Mouse (Mus musculus) heart, embryonic 10.5 days (tissue): ENCODE data around the gene Slc25a44. TPM values are rescaled to one million over a fixed set of nuclear protein-coding genes. Genes with fewer than 3 reads are reported as not detected.

ENCODE experiments used
- DNase-seq: peaks from one replicate; pipeline ENCODE4 v3.0.0-alpha.2; 2017; ENCODE audit warnings: low spot score
- H3K27ac ChIP-seq: fragments of 300-500 bp; sonication (generic); 2 replicates; pipeline ENCODE4 v1.5.1; 2016; ENCODE audit warnings: mild to moderate bottlenecking
- H3K27me3 ChIP-seq: fragments of 300-500 bp; sonication (generic); 2 replicates; pipeline ENCODE4 v1.6.1; 2016; ENCODE audit warnings: mild to moderate bottlenecking; ENCODE audit not compliant: poor library complexity, insufficient read depth, severe bottlenecking
- H3K36me3 ChIP-seq: fragments of 300-500 bp; sonication (generic); 2 replicates; pipeline ENCODE4 v1.6.1; 2016; ENCODE audit warnings: mild to moderate bottlenecking, moderate library complexity
- H3K4me1 ChIP-seq: fragments of 300-500 bp; sonication (generic); 2 replicates; pipeline ENCODE4 v1.6.1; 2016; ENCODE audit warnings: mild to moderate bottlenecking
- H3K4me3 ChIP-seq: fragments of 300-500 bp; sonication (generic); 2 replicates; pipeline ENCODE4 v1.5.1; 2016; ENCODE audit warnings: mild to moderate bottlenecking, moderate library complexity
- H3K9me3 ChIP-seq: fragments of 300-500 bp; sonication (generic); 2 replicates; pipeline ENCODE4 v1.6.1; 2016; ENCODE audit warnings: mild to moderate bottlenecking, moderate library complexity
- WGBS: fragments of 180-500 bp; shearing (Covaris S2); methylation state at CpG from one replicate; pipeline ENCODE4 v1.1.7; 2016; 5-methylcytosine and 5-hydroxymethylcytosine counted together
- polyA plus RNA-seq: library from polyadenylated mRNA; unstranded; fragments of >200 nt; fragmentation: Nextera tagmentation; extraction: Ambion mirVana; gene quantifications from 2 replicates; pipeline ENCODE4 v1.2.1, GENCODE M21; 2016

Gene Slc25a44
- polyA plus RNA-seq, 1 experiment from 2014 or later: 17.5 TPM

- 58% methylated on average over 7 of the region's 7 CpGs for WGBS
- H3K9me3 ChIP-seq: no peaks in the 10 kb centered on the region
- H3K4me3 ChIP-seq: no peak overlapping the region
- H3K4me1 ChIP-seq: peaks cover 43% of the 10 kb centered on the region
- H3K27me3 ChIP-seq: peaks cover 92% of the 10 kb centered on the region
- no peak for DNase-seq
- H3K27ac ChIP-seq: peak overlapping the region; percentile 25; the same call in 1 of the 2 replicates
- no peaks in the 10 kb centered on the region for H3K36me3 ChIP-seq
Measured at GRCm38 (mm10) chr3:88456746-88457532, 32.0 kb upstream of the Slc25a44 start.

GRCm38 (mm10) chr3:88456313-88456712 is 31.4 kb upstream of the Slc25a44 start:
- Histone ChIP-seq H3K36me3 (no peaks in the 10 kb centered on the region), H3K4me1 (peaks cover 43% of the 10 kb centered on the region), H3K4me3 (no peak overlapping the region), H3K9me3 (no peaks in the 10 kb centered on the region), H3K27me3 (peaks cover 97% of the 10 kb centered on the region), H3K27ac (peak overlapping the region; percentile 25; the same call in 1 of the 2 replicates)
- WGBS: 78% methylated on average over 8 of the region's 8 CpGs
- DNase-seq: no peak

DNA sequence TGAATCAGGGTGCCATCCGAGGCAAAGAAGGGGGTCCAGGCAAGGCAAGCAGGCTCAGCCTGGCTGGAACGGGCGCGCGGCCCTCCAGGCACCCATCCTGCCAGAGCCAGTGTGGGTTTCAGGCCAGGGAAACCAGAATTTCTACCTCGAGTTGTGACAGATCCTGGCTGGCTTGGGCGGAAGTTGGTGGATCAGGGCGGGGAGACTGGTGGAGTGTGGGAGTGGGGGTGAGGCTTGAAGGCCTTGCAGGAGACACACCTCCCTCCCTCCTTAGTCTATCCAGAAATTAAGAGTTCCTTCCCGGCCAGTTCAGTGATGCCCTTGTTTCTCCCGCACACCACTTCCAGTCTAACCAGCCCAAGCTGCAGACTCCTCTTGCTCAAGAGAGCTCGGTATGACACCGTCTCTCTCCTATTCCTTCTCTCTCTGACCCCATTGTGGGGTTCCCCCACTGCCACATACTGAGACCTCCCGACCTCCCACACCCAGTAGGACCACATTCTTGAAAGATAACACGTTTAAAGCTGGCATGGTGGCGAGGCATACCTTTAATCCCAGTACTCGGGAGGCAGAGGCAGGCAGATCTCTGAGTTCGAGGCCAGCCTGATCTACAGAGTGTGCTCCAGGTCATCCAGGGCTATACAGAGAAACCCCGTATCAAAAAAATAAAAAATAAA is 30.8 kb upstream of the Slc25a44 start:
- 64% methylated on average over 18 of the region's 18 CpGs for WGBS
- Histone ChIP-seq H3K4me3 (no peak overlapping the region), H3K9me3 (no peaks in the 10 kb centered on the region), H3K27ac (peak overlapping the region; percentile 64; the same call in 1 of the 2 replicates), H3K36me3 (no peaks in the 10 kb centered on the region), H3K4me1 (peaks cover 40% of the 10 kb centered on the region), H3K27me3 (peaks cover 97% of the 10 kb centered on the region)
- no peak for DNase-seq

DNA sequence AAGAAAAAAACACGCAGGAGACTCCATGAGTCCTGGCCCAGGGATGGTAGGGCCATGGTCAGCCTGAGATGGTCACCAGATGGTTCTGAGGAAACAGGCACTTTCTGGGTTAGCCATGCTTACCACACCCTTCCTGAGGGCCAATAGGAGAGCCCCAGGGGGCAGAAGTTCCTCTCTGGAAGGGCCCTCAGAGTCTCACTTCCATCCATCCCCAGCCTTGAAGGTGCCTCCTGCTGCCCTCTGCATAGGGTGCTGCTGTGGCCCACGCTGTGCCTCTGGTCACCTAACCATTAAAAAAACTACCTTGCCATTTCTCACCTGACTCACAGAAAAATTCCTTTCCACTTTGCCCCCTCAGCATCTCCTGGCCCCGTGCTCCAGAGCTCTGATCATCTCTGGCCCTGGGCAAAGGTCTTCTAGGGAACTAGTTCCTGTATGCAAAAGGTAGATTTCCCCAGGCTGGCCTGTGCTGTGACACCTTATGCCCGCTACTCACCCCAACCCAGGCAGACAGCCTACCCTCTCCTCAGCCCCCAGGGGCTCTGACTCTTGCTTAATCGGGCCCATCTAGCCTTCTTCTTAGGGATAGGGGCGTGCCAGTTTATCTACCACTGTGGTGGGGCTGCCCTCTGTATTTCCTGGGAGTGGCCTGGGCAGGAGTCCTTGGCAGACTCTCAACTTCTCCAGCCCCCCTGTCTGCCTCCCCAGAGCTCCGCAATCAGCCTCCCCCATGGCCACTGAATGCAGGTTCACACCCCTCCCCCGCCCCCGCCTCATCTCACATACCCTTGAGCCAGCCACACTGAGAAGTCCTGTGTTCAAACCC is 30.0 kb upstream of the Slc25a44 start:
- DNase-seq: no peak
- peaks cover 41% of the 10 kb centered on the region for H3K4me1 ChIP-seq
- H3K4me3 ChIP-seq: no peak overlapping the region
- H3K36me3 ChIP-seq: no peaks in the 10 kb centered on the region
- no peaks in the 10 kb centered on the region for H3K9me3 ChIP-seq
- H3K27ac ChIP-seq: peak overlapping the region; percentile 64
- peaks cover 97% of the 10 kb centered on the region for H3K27me3 ChIP-seq
- 37% methylated on average over 9 of the region's 9 CpGs for WGBS

DNA sequence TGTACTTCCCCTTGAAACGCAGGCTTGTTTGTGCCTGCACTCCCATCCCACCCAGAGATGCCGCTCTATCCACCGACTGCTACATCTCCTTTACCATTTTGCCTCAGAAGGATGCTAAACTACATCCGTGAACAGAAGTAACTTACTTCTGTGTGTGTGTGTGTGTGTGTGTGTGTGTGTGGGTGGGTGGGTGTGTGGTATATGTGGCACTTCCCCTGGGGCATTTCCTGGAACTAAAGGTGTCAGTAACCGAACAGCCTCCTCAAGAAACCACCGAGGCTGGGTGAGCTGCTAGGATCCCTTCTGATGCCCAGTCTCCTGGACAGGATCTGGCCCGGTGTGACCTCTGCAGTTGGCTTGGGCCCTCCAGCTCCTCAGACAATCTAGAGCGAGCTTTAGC is 29.0 kb upstream of the Slc25a44 start:
- Histone ChIP-seq H3K9me3 (no peaks in the 10 kb centered on the region), H3K4me1 (peaks cover 49% of the 10 kb centered on the region), H3K27me3 (peaks cover 95% of the 10 kb centered on the region), H3K4me3 (no peak overlapping the region), H3K36me3 (no peaks in the 10 kb centered on the region), H3K27ac (no peak overlapping the region)
- DNase-seq: no peak
- 63% methylated on average over 8 of the region's 8 CpGs for WGBS

DNA sequence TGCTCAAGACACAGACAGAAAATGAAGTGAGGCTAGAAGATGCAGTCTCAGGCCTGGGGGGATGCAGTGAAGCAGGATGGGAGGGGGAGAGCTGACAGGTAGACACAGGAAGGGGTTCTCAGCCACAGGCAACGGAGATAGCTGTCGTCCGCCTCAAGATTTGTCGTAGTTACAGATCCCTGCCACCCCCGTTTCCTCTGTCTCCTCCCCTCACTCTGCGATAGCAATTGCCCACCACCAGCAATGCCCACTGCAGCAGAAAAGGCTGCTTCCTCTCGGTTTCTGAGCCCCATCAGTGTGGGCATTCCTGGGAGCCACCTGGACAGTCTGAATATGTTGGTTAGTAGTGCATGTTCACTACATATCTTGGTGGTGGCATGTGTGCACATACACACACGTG is 28.4 kb upstream of the Slc25a44 start:
- Histone ChIP-seq H3K27ac (no peak overlapping the region), H3K27me3 (peaks cover 95% of the 10 kb centered on the region), H3K4me3 (no peak overlapping the region), H3K9me3 (no peaks in the 10 kb centered on the region), H3K36me3 (no peaks in the 10 kb centered on the region), H3K4me1 (peaks cover 46% of the 10 kb centered on the region)
- DNase-seq: no peak
- WGBS: 47% methylated on average over 8 of the region's 8 CpGs

GRCm38 (mm10) chr3:88452716-88453115 is 27.8 kb upstream of the Slc25a44 start:
- H3K4me1 ChIP-seq: peaks cover 49% of the 10 kb centered on the region
- DNase-seq: no peak
- H3K27me3 ChIP-seq: peaks cover 92% of the 10 kb centered on the region
- H3K27ac ChIP-seq: no peak overlapping the region
- H3K36me3 ChIP-seq: no peaks in the 10 kb centered on the region
- no peak overlapping the region for H3K4me3 ChIP-seq
- no peaks in the 10 kb centered on the region for H3K9me3 ChIP-seq
- WGBS: 66% methylated on average over 6 of the region's 6 CpGs

- no peak for DNase-seq
- Histone ChIP-seq H3K4me3 (no peak overlapping the region), H3K9me3 (no peaks in the 10 kb centered on the region), H3K27me3 (peaks cover 87% of the 10 kb centered on the region), H3K4me1 (peaks cover 46% of the 10 kb centered on the region), H3K36me3 (no peaks in the 10 kb centered on the region), H3K27ac (no peak overlapping the region)
- 72% methylated on average over 5 of the region's 5 CpGs for WGBS
Measured at GRCm38 (mm10) chr3:88452246-88452645, 27.3 kb upstream of the Slc25a44 start.

DNA sequence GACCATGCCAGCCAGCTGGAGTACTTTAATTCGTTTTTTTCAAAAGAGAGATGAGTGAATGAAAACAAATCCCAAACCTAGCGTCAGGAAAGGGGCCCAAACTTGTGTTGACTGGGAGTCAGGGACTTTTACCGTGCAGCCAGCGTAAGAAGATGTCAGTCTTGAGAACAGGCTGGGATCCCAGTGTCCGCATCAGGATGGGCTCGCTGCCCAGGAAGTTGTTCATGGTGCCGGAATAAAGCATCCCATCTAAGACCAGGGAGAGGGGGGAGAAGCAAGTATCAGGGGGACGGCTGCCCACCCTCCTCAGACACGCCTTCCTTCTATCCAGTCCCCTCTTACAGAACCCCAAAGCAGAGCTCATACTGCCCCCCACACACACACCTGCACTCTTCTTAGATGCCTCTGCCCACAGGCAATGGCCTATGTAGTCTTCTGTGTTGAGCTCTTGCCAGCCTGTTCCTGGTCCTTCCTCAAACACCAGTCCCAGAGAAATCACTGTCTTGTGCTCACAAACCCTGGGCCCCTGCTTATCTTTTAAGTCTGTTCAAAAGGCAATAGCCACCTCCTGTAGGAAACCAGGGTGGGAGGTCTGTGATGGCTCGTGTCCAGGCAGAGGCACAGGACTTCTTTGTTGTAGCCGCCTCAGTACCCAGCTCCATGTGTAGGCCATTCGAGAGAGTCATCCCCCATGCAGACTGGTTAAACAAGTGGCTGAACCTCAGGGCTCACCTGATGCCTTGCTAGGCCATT is 25.6 kb upstream of the Slc25a44 start:
- Histone ChIP-seq H3K27ac (no peak overlapping the region), H3K4me3 (no peak overlapping the region), H3K9me3 (no peaks in the 10 kb centered on the region), H3K36me3 (no peaks in the 10 kb centered on the region), H3K4me1 (peaks cover 35% of the 10 kb centered on the region), H3K27me3 (peaks cover 77% of the 10 kb centered on the region)
- DNase-seq: no peak
- 70% methylated on average over 12 of the region's 12 CpGs for WGBS

DNA sequence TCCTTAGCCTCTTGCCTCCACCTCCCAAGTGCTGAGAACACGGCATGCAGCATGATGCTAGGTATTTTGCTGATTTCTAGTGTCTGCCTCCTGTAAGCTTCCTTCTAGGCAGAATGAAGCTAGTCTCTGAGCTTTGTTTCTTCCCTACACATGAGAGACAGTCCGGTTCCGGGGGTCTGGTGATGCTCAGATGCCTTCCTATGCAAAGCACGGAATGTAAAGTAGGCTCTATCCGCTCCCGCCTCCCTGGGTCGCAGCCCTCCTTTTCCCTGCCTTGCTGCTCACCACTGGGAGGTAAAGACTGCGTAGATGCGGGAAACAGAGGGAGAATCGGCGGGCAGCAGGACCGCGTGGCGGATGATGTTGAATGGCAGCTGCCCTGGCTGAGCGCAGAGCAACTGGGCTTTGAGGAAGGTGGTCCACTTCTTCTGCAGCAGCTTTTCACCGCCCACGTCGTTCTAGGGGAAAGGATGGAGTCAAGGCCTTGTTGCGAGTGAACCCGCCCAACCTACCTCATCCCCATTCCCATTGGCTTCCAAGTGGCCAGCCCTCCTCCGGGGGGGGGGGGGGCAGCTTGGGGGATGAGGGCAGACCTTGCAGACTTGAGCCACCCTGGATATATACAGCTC is 24.6 kb upstream of the Slc25a44 start:
- peak; percentile 81 for DNase-seq
- Histone ChIP-seq H3K27me3 (peaks cover 66% of the 10 kb centered on the region), H3K27ac (0 out of 2 replicates have a peak overlapping the region, but pooled peaks have one; percentile 50), H3K4me1 (peaks cover 27% of the 10 kb centered on the region), H3K9me3 (no peaks in the 10 kb centered on the region), H3K36me3 (no peaks in the 10 kb centered on the region), H3K4me3 (peak overlapping the region; percentile 45)
- 8% methylated on average over 21 of the region's 21 CpGs for WGBS

DNA sequence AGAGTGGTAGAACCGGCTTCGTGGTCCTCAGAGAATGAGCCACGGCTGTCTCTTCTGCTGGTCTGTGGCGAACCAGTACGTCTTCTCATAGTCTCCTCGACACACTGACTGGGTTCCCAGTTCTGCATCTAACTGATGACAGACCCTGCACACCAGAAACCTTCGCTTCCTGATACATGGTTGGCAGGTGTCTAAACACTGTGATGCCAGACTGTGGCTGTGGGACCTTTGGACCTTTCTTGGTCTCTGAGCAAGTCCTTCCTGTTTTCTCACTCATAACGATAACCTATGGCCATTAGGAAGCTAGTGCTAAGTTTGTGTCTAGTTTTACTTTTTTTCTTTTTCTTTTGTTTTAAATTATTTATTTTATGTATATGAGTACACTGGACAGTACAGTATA is 23.5 kb upstream of the Slc25a44 start:
- Histone ChIP-seq H3K27me3 (peaks cover 56% of the 10 kb centered on the region), H3K4me1 (peaks cover 25% of the 10 kb centered on the region), H3K4me3 (no peak overlapping the region), H3K27ac (no peak overlapping the region), H3K9me3 (no peaks in the 10 kb centered on the region), H3K36me3 (no peaks in the 10 kb centered on the region)
- no peak for DNase-seq
- 81% methylated on average over 8 of the region's 8 CpGs for WGBS

DNA sequence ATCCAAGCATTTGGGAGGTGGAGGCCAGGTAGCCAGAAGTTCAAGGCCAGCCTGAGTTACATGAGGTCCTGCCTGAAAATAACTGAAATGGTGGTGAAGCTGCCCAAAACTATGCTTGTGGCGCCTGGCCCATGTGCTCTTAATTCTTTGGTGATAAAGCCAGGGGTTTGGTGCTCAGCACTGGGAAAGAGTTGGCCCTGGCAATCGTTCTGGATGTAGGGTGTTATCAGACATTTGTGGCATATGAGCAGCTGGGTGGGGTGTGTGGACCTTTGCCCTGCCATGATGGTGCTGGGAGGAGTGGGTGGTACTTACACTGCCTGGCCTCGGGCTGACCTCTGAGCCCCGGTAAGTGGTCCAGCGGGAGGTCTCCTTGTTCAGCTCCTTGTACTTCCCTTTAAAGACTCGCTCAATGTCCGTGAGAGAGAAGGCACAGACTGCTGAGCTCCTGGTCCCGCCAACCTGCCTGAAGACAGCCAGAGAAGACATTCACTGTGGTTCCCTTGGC is 22.8 kb upstream of the Slc25a44 start:
- Histone ChIP-seq H3K4me1 (peaks cover 22% of the 10 kb centered on the region), H3K36me3 (no peaks in the 10 kb centered on the region), H3K27me3 (peaks cover 50% of the 10 kb centered on the region), H3K27ac (no peak overlapping the region), H3K4me3 (no peak overlapping the region), H3K9me3 (no peaks in the 10 kb centered on the region)
- 54% methylated on average over 8 of the region's 8 CpGs for WGBS
- no peak for DNase-seq
